Mouse (Mus musculus) kidney, adult 2 months (tissue): ENCODE data around the gene Dnajc17. TPM values are rescaled to one million over a fixed set of nuclear protein-coding genes. Genes with fewer than 3 reads are reported as not detected.
A peak's percentile ranks its signal among the peaks of the same experiment; 100 is the strongest.

Experiments used
- DNase-seq: peaks from one replicate; pipeline ENCODE4 v3.0.0; 2021
- H3K27ac ChIP-seq: fragments of 200-500 bp; 2 replicates; pipeline ENCODE4 v1.5.1; 2012; ENCODE audit warnings: low read depth, low read length, control low read depth, inconsistent platforms; ENCODE audit not compliant: insufficient read depth
- H3K27me3 ChIP-seq: fragments of 200-500 bp; replicated peaks from 2 replicates; pipeline ENCODE4 v1.6.1; 2012; ENCODE audit warnings: mild to moderate bottlenecking, moderate library complexity, low read length, inconsistent platforms; ENCODE audit not compliant: control insufficient read depth, insufficient read depth
- H3K36me3 ChIP-seq: fragments of 200-500 bp; 2 replicates; pipeline ENCODE4 v1.6.1; 2012; ENCODE audit warnings: mild to moderate bottlenecking, moderate library complexity, low read length, inconsistent platforms; ENCODE audit not compliant: control insufficient read depth, insufficient read depth
- H3K4me1 ChIP-seq: fragments of 200-500 bp; 2 replicates; pipeline ENCODE4 v1.6.1; 2011; ENCODE audit warnings: low read length; ENCODE audit not compliant: control insufficient read depth, insufficient read depth
- H3K4me3 ChIP-seq: fragments of 200-500 bp; 2 replicates; pipeline ENCODE4 v1.5.1; 2011; ENCODE audit warnings: mild to moderate bottlenecking, low read depth, low read length, control low read depth; ENCODE audit not compliant: insufficient read depth
- CTCF ChIP-seq: fragments of 200-500 bp; conservative IDR thresholded peaks from 2 replicates; pipeline ENCODE4 v1.5.1; 2011; ENCODE audit warnings: low read depth, mild to moderate bottlenecking, control low read depth, low read length, moderate library complexity, mixed read lengths; ENCODE audit not compliant: insufficient read depth, insufficient read length
- POLR2A ChIP-seq: fragments of 200-500 bp; IDR thresholded peaks from one replicate; pipeline ENCODE4 v1.6.1; 2011; ENCODE audit warnings: low read depth, low read length, control low read depth
- WGBS: fragments of 180-500 bp; shearing (Covaris S2); methylation state at CpG from one replicate; pipeline ENCODE4 v1.1.7; 2018; 5-methylcytosine and 5-hydroxymethylcytosine counted together
- polyA plus RNA-seq: library from polyadenylated mRNA; depleted of rRNA; stranded (reverse); fragments of >200 nt; gene quantifications from 2 replicates; pipeline ENCODE4 v1.2.3, GENCODE M21; 2012

The Dnajc17 gene
- polyA plus RNA-seq, 1 experiment: 4.6 TPM

DNA sequence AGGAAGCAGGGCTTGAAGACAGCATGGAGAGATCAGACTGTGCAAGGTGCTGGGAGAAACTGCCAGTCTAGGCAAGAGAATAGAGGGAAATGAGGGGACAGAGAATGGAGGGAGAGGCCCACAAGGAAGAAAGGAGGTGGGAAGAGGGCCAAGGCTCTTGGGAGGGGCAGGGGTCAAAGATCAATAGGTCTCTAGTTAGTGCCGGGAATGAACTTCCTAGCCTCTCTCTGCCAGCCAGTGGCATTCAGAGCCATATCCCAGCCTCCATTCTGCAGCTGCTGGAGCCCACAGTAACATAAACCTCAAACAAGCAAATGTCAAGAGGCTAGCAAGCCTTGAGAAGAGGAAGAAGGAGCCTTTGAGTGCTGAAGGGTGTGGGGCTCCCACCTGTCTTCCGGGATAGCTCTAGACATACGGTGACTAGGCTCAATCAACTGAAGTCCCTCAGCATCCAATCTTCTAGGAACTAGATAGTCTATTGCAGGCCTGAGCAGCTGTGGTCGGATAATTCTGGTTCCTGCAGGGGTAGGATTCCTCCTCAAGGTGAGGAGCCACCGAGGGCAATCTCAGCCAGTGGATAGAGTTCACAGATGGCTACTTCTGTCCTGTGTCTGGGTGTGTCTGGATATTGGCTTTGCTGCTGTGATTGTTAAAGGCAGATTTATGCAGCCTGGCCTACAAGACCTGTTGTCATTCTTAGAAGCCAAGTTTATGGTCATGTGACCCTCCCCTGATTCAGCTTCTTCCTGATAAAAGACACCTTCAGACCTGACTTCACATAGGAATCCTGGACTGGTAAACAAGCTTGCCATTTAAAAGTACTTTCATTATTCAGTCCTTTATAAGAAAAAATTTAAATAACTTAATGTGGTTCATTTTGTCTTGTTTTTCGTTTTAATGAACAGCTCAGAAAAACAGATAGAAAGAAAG lies 21.4 kb upstream of the Dnajc17 start, which contains the start of gene Ppp1r14d:
TSS of gene Ppp1r14d (minus strand) at position 132 of the 930 bp plus-strand sequence.
- 53% methylated on average over 6 of the region's 6 CpGs for WGBS
- Histone ChIP-seq H3K4me1 (peaks cover 3% of the 10 kb centered on the region; the same call in 1 of the 2 replicates), H3K36me3 (no peaks in the 10 kb centered on the region), H3K27me3 (no peaks in the 10 kb centered on the region), H3K27ac (no peak within 1 kb of the TSS), H3K4me3 (no peak within 1 kb of the TSS)
- peak; percentile 76 for DNase-seq
- TF ChIP-seq CTCF (no peak), POLR2A (no peak)

DNA sequence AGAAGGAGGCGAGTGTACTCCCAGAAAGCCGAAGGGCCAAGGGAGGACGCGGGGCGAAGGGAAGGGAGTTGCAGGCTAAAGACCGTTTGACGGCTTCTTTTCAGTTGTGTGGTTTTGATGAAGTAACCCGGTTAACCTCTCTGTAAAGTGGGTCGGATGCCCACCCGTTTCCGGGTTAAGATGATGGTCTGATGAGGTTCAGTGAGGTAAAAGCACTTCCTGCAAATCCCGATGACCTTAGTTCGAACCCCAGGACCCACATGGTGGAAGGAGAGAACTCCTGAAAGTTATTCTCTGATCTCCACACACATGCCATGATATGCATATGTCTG lies 547 bp upstream of the Dnajc17 start:
- Histone ChIP-seq H3K4me3 (peak overlapping the region; percentile 95), H3K36me3 (no peaks in the 10 kb centered on the region; the same call in 1 of the 2 replicates), H3K27me3 (no peaks in the 10 kb centered on the region), H3K4me1 (peaks cover 4% of the 10 kb centered on the region), H3K27ac (peak overlapping the region; percentile 70)
- no peak for DNase-seq
- WGBS: 1% methylated on average over 13 of the region's 13 CpGs
- TF ChIP-seq POLR2A: no peak
- no peak for TF ChIP-seq CTCF

DNA sequence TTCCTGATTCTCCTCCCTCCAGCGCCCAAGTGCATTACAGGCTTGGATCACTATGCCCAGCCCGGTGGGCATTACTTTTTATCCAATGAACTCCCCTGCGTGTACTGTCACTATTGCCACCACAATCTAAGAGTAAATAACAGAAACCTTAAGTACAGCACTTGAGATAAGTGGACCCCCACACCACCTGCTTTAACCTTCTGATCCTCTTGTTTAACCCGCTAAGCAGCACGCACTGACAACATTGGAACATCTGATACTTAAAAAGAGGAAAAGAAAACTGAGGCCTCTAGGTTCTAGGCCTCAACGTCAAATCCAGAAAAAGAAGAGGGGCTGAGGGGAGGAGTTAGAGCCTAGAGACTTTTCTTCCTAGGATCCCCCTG lies 643 bp downstream of the Dnajc17 start:
- Histone ChIP-seq H3K36me3 (no peaks in the 10 kb centered on the region; the same call in 1 of the 2 replicates), H3K27ac (peak overlapping the region; percentile 91), H3K27me3 (no peaks in the 10 kb centered on the region), H3K4me1 (peaks cover 4% of the 10 kb centered on the region), H3K4me3 (peak overlapping the region; percentile 79)
- DNase-seq: no peak
- TF ChIP-seq POLR2A: no peak
- TF ChIP-seq CTCF: no peak
- WGBS: 5% methylated on average over 6 of the region's 6 CpGs

DNA sequence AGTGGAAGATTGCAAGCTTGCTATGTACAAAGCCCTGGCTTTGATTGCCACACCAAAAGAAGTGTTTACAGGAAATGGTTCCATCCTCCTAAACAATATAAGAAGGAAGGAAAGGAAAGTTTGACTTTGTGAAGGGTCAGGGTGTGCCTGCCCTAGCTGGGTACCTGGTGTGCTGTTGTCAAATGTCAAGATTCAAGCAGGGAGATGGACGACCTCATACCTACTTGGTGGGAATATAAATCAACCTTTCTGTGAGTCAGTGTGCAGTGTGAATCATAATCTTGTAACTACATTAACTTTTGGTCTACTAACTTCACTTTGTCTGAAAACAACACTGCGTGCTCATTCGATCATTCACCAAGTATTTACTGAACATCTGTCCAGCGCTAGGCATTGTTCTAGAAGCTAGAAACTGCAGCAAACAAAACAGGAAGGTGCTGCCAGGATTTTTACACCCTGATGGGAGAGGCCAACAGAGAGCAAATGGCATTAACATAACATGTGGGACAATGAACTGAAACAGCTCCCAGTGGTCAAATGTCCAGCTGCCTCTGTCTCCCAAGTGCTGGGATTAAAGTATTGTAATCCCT lies 4.6 kb downstream of the Dnajc17 start:
- no peaks in the 10 kb centered on the region for H3K4me1 ChIP-seq
- peak; percentile 23 for DNase-seq
- H3K27ac ChIP-seq: no peak overlapping the region
- H3K36me3 ChIP-seq: no peaks in the 10 kb centered on the region
- H3K4me3 ChIP-seq: no peak overlapping the region
- no peaks in the 10 kb centered on the region for H3K27me3 ChIP-seq
- no peak for TF ChIP-seq POLR2A
- TF ChIP-seq CTCF: no peak
- WGBS: 33% methylated on average over 4 of the region's 4 CpGs

DNA sequence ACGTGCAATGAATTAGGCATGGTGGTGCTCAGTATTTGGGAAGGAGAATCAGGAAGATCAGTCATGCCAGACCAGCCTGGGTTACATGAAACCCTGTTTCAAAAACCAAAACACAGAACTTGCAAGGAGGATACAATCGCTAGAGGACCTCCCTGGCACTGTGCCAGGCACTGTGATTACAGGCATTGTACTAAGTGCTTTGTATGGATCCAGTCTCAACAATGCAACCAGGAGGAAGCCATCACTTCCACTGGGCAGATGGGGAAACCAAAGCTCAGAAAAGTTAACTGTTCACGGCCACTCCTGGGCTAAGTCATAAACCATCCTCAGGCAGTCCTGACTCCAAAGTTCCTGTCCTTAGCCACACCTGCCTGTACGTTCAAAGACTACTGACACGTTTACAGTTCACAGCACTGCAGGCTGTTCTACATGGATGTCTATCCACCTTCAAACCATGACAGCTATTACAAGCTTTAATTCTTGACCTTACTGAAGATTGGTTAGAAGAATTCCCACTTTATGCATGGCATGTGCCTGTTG lies 5.6 kb downstream of the Dnajc17 start:
- Histone ChIP-seq H3K36me3 (no peaks in the 10 kb centered on the region), H3K4me3 (no peak overlapping the region), H3K27ac (no peak overlapping the region), H3K27me3 (no peaks in the 10 kb centered on the region), H3K4me1 (no peaks in the 10 kb centered on the region)
- peak; percentile 31 for DNase-seq
- no peak for TF ChIP-seq POLR2A
- no peak for TF ChIP-seq CTCF
- 29% methylated on average over 5 of the region's 5 CpGs for WGBS

DNA sequence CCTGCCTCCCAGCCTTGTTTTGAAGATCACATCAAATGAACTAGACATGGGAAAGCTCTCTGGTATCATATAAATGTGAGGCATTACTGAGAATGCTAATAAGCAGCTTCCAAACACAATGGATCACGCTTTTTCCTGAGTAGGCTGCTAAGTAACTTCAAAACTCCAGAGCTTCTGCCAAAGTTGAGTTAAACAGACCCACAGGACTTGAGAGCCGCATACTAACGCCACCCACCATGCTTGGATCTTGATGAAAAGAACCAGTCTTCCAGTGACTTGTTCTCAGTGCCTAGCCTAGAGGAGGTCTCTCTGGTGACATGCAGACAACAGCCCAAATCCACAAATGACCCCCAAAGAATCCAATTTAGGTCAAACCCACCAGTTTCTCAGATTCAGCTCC lies 9.7 kb downstream of the Dnajc17 start:
- no peaks in the 10 kb centered on the region for H3K27me3 ChIP-seq
- no peak for DNase-seq
- 73% methylated on average over 3 of the region's 3 CpGs for WGBS

DNA sequence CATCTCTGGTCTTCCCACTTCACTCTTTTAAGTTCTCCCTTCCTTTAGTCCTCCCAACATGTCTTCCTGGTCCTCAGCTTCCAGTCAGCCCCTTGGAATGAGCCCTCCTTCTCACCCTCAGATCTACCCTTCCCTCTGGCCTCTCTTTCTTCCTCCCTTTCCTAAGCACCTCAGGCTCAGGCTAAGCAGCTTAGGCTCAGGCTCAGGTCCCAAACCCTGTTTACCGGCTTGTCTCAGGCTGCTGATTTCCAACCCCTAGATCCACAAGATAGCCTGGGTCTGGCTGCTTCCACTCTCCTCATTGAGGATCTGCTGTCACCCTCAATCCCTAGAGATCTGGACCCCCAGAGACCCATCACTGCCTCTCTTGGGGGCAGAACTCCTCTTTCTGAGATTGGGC lies 10.5 kb downstream of the Dnajc17 start:
- 53% methylated on average over 1 of the region's 1 CpGs for WGBS
- DNase-seq: no peak

More for the DNA sequence above, 9.7 kb downstream of the Dnajc17 start:
- no peak overlapping the region for H3K27ac ChIP-seq
- no peak overlapping the region for H3K4me3 ChIP-seq
- H3K36me3 ChIP-seq: no peaks in the 10 kb centered on the region
- TF ChIP-seq CTCF (no peak), POLR2A (no peak)
- no peaks in the 10 kb centered on the region; the same call in 1 of the 2 replicates for H3K4me1 ChIP-seq

More for the DNA sequence above, 10.5 kb downstream of the Dnajc17 start:
- TF ChIP-seq CTCF: no peak
- TF ChIP-seq POLR2A: no peak
- H3K27me3 ChIP-seq: no peaks in the 10 kb centered on the region
- no peaks in the 10 kb centered on the region; the same call in 1 of the 2 replicates for H3K4me1 ChIP-seq
- H3K36me3 ChIP-seq: no peaks in the 10 kb centered on the region
- no peak overlapping the region for H3K4me3 ChIP-seq
- no peak overlapping the region for H3K27ac ChIP-seq
